Mouse (Mus musculus) bone marrow macrophage, adult 2 months (primary cell): Measurements from ENCODE around the gene Gm21961. TPM values are rescaled to one million over a fixed set of nuclear protein-coding genes. Genes with fewer than 3 reads are reported as not detected.
"Not testable (repeated sequence)": the region's sequence is repeated elsewhere in the genome, so short reads cannot be mapped to it uniquely, and the experiment has no call there.

Experiments used
- H3K27ac ChIP-seq: 2 replicates; pipeline ENCODE4 v1.5.1; 2012; ENCODE audit warnings: low read depth, low read length; ENCODE audit not compliant: insufficient read depth
- H3K4me1 ChIP-seq: 2 replicates; pipeline ENCODE4 v1.6.1; 2012; ENCODE audit warnings: low read length; ENCODE audit not compliant: control insufficient read depth, insufficient read depth
- H3K4me3 ChIP-seq: 2 replicates; pipeline ENCODE4 v1.5.1; 2012; ENCODE audit warnings: mild to moderate bottlenecking, low read length, moderate library complexity; ENCODE audit not compliant: insufficient read depth
- CTCF ChIP-seq: IDR thresholded peaks from 2 replicates; pipeline ENCODE4 v1.5.1; 2012; ENCODE audit warnings: low read depth, mild to moderate bottlenecking, low read length, moderate library complexity
- POLR2A ChIP-seq: IDR thresholded peaks from 2 replicates; pipeline ENCODE4 v1.6.1; 2012; ENCODE audit warnings: mild to moderate bottlenecking, low read depth, low read length, borderline replicate concordance
- polyA plus RNA-seq: library from polyadenylated mRNA; stranded (reverse); fragments of >200 nt; gene quantifications from 2 replicates; pipeline ENCODE4 v1.2.4, GENCODE M21; 2012; ENCODE audit not compliant: missing spikeins, insufficient read depth, insufficient read length

The Gm21961 gene
- polyA plus RNA-seq = not detected in 2 replicates

DNA sequence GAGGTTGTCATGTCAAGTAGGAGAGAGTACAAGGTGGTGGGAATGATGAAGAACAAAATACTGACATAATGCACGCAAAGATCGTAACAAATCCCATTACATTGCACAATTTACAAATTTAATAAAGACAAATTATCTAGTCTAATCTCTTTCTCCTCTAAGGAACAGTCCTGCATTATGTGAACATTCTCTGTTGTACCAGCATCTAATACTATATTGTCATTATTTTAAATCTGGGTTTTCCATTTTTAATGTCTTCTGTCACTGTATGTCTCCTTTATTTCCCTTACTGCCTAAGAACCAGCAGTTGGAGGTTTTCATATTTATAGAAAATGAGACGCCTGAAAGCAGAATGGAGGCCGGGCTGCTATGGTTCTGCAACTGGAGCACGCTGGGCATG lies at the start of gene Gm21961:
Gene Gm21961, minus strand, starts transcription at position 101 of the 400 bp plus-strand sequence.
- no peak for TF ChIP-seq POLR2A
- no peak for TF ChIP-seq CTCF
- Histone ChIP-seq H3K4me3 (no peak within 1 kb of the TSS), H3K4me1 (no peaks in the 10 kb centered on the region), H3K27ac (no peak within 1 kb of the TSS)

DNA sequence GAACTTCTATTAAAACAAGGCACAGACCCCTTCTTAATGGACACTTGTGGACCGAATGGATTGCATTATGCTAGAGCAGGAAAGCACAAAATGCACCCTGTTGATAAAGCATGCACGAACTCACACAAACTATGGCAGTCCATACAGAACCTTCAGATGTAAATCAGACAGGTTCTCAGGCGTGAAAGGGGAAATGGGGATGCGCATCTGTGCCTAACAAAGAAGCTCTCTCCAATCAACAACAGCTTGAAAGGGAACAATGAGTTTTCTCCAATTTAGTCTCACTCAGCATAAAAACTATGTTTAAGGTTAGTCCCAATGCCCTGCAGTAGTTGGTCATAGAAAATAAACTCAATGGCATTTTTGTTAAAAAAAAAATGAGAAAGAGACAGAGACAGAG lies 27.3 kb upstream of the Gm21961 start:
- no peaks in the 10 kb centered on the region for H3K4me1 ChIP-seq
- no peak overlapping the region for H3K27ac ChIP-seq
- no peak for TF ChIP-seq CTCF
- no peak overlapping the region for H3K4me3 ChIP-seq

GRCm38 (mm10) chr15:65039216-65039615 lies 24.5 kb upstream of the Gm21961 start:
- not testable (repeated sequence) for H3K27ac ChIP-seq, H3K4me3 ChIP-seq, H3K4me1 ChIP-seq

DNA sequence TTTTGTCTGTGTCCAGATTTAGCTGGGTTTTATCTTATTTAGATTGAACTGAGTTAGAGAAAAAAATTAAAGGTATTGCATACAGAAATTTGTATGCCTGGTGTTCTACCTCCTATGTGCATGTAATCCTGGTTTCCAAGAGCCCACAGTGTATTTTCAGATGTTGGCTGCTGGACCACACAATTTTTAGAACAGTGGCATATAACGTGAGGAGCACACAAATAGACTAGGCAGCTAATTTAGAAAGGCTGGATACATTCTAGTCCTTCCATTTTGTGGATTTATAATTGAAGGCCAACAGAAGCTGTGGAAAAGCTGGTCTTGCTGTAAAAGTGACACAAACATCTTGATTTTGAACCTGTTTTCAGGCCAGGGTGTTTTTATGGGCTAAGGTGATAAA lies 3.3 kb upstream of the Gm21961 start:
- Histone ChIP-seq H3K4me3 (no peak overlapping the region), H3K27ac (no peak overlapping the region), H3K4me1 (no peaks in the 10 kb centered on the region)
- no peak for TF ChIP-seq CTCF
- TF ChIP-seq POLR2A = no peak

DNA sequence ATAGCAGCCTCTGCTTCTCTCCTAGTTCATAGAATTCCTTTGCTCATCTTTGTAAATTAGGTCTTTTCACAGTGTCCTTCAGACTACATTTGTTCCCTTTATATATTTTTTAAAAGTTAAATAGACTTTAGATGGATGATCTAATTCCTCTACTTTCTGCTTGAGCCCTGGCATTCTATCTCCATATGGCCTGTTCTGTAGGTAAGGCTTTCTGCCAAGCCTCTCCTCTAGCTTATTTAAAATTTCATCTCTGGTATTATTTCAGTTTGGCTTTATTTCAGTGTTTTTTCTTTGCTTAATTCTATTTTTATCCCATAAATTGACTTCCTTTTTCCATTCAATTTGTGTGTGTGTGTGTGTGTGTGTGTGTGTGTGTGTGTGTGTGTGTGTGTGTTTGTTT lies 8.5 kb downstream of the Gm21961 start:
- Histone ChIP-seq H3K27ac (no peak overlapping the region), H3K4me1 (no peaks in the 10 kb centered on the region)
- no peak for TF ChIP-seq CTCF
- TF ChIP-seq POLR2A = no peak

GRCm38 (mm10) chr15:64994498-64994897 lies 20.2 kb downstream of the Gm21961 start:
- Histone ChIP-seq H3K4me3 (no peak overlapping the region), H3K27ac (no peak overlapping the region), H3K4me1 (no peaks in the 10 kb centered on the region)
- TF ChIP-seq CTCF (no peak), POLR2A (no peak)

More for the DNA sequence above, 8.5 kb downstream of the Gm21961 start:
- no peak overlapping the region for H3K4me3 ChIP-seq

DNA sequence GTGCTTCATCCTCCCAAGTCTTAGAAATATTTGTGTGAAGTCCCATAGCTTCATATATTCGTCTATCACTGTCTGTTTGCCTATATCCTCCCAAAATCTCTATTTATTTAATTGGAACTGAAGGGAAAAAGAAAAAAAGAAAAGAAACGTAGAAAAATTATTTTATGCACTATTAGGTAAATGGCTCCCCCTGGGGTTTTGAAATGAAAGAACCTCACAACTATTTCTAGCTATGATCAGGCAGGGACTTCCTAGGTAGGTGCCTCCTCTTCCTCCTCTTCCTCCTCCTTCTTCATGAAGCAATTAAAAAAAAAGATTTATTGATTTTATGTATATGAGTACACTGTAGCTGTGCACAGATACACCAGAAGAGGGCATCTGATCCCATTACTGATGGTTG lies 34.7 kb downstream of the Gm21961 start:
- H3K4me3 ChIP-seq = no peak overlapping the region
- no peak overlapping the region for H3K27ac ChIP-seq
- TF ChIP-seq CTCF (no peak), POLR2A (no peak)
- H3K4me1 ChIP-seq = no peaks in the 10 kb centered on the region

GRCm38 (mm10) chr15:64976044-64976805 lies 38.5 kb downstream of the Gm21961 start:
- no peak overlapping the region for H3K27ac ChIP-seq
- no peaks in the 10 kb centered on the region for H3K4me1 ChIP-seq
- no peak for TF ChIP-seq POLR2A
- TF ChIP-seq CTCF = no peak
- H3K4me3 ChIP-seq = no peak overlapping the region

Other genes with a start within 250 kb of the Gm21961 start
- gene Gm21798, start 197.2 kb downstream of the Gm21961 start, polyA plus RNA-seq = not detected in 2 replicates